Mouse (Mus musculus) cerebellum, adult 9-11 months (tissue): ENCODE data around the gene Zfp369.
A peak's percentile ranks its signal among the peaks of the same experiment; 100 is the strongest.
"Not testable (repeated sequence)": the region's sequence is repeated elsewhere in the genome, so short reads cannot be mapped to it uniquely, and the experiment has no call there.

Experiments
- DNase-seq: peaks from one replicate; pipeline ENCODE4 v3.0.0; 2022

Gene Zfp369

DNA sequence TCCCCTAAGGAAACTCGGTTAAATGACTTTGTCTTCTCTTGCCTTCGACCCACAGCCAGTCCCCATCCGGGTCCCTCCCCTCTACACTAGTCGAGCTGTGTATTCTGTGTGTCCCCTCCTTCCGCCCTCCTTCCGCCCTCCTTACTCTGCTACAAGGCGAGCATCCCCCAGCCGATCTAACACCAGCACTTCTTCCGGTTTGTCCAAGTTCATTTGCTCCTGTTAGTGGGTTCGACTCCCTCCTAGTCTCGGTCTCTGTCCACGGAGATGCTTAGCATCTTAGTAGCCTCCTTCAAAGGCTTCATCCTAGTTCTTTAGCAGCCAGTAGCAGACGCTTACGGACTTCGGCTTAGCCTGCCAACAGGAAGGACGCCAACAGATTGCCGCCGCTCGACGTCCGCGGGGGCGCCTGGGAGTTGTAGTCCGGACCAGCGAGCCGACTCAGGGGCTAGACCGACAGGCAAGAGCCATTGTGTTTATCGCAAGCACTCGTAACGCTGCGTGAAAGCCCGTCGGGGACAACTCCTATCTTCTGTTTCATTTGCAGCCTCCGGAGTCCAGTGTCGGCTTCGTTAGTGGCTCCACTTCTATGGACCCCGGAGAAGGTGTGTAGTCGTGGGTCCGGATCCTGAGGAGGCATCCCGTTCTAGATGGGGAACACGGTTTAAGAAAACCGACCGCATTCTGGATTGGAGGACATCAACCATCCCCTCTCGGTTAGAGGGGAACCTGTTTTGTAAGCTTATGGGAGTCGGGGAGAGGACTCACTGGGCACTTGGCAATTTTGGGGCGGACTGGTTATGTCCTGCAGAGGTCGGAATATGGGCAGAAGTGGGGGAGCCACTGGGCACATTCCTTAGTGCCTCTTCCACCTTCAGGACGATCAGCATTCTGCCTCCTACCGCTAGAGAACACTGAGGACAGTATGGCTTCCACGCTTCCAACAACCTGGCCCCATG lies at the start of gene Zfp369:
Gene Zfp369 (plus strand): TSS at position 432 of the 959 bp plus-strand sequence.
- DNase-seq, result peak; percentile 94

GRCm38 (mm10) chr13:65237211-65237610 lies 41.4 kb upstream of the Zfp369 start:
- peak; percentile 14 for DNase-seq

GRCm38 (mm10) chr13:65240509-65241098 lies 38.0 kb upstream of the Zfp369 start:
- peak; percentile 98 for DNase-seq

- peak; percentile 94 for DNase-seq
These were observed 37.5 kb upstream of the Zfp369 start for GRCm38 (mm10) chr13:65241099-65241626.

- peak; percentile 85 for DNase-seq
These were observed 36.8 kb upstream of the Zfp369 start for GRCm38 (mm10) chr13:65241627-65242318.

GRCm38 (mm10) chr13:65242319-65242787 lies 36.3 kb upstream of the Zfp369 start:
- DNase-seq, result peak; percentile 72

DNA sequence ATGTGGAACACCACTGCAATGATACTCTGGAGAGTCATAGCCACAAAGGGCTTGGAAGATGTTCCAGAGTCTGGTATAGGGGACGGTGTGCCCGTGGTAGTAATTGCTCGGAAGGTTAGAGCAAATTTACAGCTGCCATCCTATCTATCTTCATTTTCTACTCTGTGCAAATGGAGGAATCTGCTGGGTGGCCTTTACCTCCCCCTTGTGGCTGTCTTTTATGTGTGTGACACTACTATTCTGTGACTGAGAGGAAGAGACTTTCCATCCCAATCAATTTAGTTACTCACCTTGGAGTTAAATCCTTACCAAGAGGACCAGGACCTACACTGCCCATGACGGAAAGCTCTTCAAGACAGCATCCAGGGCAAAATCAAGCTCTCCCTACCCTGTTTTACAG lies 35.3 kb upstream of the Zfp369 start:
- no peak for DNase-seq

- DNase-seq, result peak; percentile 73
These were observed 20.2 kb upstream of the Zfp369 start for GRCm38 (mm10) chr13:65258175-65258954.

GRCm38 (mm10) chr13:65259239-65259638 lies 19.4 kb upstream of the Zfp369 start, which contains the start of gene Gm10775:
Gm10775 (plus strand) TSS chr13:65259539.
- no peak for DNase-seq

DNA sequence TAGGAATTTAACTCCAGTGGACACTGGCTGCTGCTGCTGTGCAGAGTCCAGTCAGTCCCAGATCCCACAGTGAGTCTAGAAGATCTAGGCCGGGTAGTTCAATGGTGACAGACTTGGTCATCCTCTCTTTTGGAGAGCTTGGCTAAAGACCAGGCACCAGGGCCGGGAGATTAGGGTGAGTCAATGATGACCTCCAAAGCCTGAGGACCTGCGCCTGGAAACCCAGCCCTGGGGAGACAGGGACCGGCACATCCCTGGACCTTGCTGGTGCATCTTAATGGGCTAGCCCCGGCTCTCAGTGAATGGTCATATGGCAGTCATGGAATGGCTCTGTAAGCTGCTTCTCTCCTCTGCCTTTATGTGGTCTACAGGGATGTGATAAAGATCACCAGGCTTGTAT lies 16.5 kb upstream of the Zfp369 start:
- DNase-seq, result no peak

DNA sequence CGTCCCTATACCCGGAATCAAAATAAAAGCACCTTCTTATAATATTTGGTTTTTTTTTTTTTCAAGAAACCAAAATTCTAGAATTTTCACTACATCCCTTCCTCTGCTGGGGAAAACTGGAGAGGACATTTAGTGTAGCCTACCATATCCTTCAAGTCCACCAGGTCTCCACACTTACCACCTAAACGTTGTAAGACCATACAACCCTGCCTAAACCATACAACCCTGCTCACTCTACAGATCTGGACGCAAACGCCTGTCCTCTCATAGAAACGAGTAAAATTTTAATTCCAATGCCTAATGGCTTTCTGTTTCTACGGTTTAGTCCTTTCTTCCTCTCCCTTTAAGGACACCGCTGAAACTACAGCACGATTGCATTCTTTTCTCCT lies 626 bp upstream of the Zfp369 start:
- no peak for DNase-seq

DNA sequence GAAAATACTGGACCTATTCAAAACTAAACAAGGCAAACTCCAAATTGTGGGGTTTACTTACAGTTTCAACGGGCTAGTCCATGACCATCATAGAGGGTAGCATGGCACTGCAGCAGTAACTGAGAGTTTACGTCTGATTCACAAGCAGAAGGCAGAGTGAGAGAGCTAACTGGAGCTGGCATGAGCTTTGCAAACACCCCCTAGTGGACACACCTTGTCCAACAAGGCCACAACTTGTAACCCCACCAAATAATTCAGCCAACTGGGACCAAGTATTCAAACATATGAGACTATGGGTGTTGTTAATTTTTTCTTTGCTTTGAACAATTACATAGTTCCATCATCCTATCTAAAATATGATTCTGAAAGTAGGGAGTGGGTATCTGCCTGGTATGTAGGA lies 8.2 kb downstream of the Zfp369 start:
- no peak for DNase-seq

- DNase-seq, result no peak
These were observed 17.7 kb downstream of the Zfp369 start for GRCm38 (mm10) chr13:65296354-65296753.

DNA sequence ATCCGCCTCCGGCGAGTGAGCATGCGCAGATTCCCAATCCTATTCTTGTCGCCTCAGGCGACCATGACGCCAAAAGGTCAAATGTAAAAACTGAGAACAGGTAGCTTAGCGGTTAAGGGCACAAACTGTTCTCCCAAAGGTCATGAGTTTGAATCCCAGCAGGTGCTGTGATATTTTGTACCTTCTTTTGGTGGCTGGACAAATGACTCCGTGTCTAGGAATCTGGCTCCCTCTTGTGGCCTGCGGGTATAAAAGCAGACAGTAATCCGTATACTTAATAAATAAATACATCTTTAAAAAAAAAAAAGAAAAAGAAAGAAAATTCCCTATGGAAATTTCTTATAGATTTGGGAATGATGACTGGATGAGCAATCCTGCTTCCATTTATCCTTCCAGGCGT lies 32.2 kb downstream of the Zfp369 start:
- not testable (repeated sequence) for DNase-seq

GRCm38 (mm10) chr13:65311311-65311755 lies 32.7 kb downstream of the Zfp369 start:
- peak; percentile 13 for DNase-seq

- DNase-seq, result no peak
These were observed 33.2 kb downstream of the Zfp369 start for GRCm38 (mm10) chr13:65311826-65312225.

- DNase-seq, result not testable (repeated sequence)
These were observed 69.9 kb downstream of the Zfp369 start for GRCm38 (mm10) chr13:65348501-65348900.

DNA sequence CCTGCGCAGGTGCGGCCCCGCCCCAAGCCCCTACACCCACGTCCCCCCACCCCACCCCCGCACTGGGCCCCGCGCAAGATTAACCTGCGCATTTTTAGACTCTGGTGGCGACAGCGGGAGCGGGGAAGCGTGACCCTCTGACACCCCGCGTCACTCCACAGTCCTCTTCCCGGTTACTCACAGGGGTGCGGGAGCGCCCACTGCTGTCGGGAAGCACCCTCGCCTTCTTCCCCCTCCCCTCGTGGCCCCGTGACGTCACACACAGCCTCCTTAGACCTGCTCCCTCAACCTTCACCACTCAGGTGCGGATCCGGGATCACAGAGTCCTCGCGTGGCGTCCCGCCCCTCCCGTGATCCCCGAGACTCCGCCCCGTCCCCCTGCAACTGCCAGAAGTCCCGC lies 73.2 kb downstream of the Zfp369 start:
- not testable (repeated sequence) for DNase-seq
